Mouse (Mus musculus): ENCODE data around the gene Mcu. TPM values are rescaled to one million over a fixed set of nuclear protein-coding genes. Genes with fewer than 3 reads are reported as not detected.

Gene Mcu
- total RNA-seq, 4 experiments from 2014 or later: 45.3 to 51.6 (median 47.1) TPM

DNA sequence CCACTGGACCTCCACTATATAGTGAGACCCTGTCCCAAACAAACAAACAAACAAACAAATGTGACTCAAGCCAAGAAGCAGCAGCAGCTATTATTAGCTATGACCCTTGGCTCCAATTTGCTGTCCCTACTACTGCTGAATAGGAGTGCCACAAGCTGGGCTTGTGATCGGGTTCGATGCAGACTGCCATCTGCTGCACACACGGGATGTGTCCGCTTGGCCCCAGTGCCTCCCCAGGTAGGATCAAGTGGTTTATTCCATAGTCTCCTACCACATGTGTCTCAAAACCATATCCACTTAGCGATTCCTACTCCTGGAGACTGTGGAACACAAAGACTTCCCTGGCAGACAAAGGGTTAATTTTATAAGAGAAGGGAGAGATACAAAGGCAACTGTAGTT lies 2.4 kb downstream of the Mcu start:
- no peak for DNase-seq (ENCODE audit: low spot score in 2 of 2)

DNA sequence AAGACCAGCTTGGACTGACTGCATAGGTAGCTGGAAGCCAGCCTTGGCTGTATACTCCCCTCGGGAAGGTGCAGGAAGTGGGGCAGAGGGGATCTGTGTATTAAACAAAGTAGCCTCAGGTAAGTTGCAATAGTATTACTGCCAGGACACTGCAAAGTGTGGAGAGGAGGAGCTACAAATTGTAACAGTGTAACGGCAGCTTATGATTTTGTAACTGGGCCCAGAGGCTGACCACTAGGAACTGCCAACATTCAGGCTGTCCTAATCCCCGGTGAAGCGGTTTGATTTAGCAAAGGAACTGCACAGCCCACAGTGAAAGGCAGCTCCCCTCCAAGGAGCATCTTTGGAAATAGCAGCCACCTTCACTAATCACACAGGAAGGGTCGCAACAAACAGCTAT lies 3.2 kb downstream of the Mcu start:
- DNase-seq (ENCODE audit: low spot score in 2 of 2): no peak

DNA sequence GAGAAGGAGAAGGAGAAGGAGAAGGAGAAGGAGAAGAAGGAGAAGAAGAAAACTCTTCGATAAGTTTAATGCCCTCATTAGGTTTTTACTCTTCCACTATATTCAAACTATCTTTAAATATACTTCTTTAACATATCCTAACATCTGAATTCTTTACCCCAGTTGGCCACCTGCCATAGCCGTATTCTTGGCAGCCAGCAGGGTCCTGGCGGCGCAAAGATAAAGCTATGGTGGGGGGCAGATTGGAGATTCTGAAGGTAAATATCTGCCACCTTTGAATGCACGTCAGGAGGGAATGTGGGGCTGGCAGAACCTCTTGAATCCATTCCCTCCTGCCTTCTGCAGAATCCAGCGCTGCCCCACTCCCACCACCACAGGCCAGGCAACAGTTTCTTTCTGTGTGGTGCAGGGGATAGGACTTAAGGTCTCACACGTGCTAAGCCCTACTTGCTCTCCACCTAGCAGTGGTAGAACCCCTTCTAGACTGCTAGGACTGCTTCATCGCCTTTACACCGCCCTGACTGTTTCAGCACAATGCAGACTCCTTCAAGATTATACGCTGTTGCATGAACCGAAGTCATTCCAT lies 11.5 kb downstream of the Mcu start:
- no peak for DNase-seq (ENCODE audit: low spot score in 2 of 2)

DNA sequence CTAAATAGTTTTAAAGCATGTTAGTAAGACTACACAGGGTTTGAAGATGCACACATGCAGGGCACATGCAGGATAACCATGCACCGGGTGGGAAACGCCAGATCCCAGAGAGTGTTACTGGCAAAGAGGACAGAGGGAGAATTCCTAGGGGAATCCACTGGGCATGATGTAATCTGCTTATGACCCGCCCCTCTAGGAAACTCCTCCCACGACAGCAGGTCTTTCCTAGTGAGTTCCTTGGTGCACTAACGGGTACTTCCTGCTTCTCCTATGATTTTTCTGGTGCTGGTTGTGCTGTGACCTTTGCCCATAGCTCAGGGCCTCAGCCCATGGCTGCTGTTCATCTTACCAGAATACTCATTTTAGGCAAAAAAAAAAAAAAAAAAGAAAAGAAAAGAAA lies 12.6 kb downstream of the Mcu start:
- DNase-seq (ENCODE audit: low spot score in 2 of 2): no peak

DNA sequence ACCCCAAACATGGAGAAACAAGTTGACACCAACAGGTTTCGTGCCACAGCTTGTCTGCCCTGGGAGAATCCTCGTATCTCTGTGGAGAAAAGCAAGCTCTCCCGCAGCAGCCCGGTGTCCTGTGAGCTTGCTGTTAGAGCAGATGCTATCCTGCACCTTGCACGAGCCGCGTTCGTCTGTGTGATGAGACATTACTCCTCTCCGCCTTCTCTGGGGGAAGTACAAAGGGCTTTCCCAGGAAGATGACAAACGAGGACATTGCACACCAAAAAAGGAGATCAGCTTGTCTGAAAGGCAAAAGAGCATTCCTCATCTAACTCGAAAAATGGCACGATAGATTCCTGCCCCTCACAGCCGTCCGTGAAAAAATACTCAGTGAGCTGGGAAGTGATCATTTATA lies 13.6 kb downstream of the Mcu start:
- DNase-seq (ENCODE audit: low spot score in 2 of 2): peak in 1 of 2 experiments; percentile 35

DNA sequence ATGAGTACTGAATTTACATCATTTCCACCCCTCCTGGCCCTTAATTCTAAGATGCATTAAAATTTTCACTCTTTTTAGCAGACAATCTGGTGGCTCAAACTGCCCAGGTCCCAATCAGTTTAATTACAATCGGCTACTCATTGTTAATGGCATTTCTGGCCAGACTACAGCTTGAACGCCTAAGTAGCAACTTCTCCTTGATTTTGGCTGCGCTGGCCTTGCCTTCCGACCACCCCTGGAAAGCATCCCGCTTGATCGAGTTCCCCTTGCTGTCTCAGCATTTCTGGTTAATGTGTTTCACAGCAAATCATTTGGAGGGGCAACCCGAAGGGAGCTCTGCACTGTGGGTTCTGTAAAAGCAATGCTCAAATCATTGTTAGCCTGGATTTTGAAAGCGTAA lies 14.4 kb downstream of the Mcu start:
- no peak for DNase-seq (ENCODE audit: low spot score in 2 of 2)

DNA sequence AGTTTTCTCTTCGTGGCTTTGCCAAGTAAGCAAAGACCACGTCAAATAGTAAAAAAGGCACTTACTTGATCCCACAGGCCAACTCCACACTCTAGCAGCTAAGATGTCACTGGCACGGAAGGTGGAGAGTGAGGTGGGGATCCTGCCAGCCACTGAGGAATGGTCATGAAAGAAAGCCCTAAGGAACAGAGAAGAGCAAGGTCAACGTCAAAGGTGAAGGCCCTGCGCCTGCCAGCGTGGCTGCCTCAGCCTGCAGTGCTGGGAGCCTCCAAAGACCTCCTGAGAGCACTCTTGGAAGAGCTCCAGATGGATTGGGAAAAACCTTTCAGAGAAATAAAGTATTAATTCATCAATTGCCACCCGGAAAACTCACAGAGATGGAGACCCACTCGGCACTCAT lies 16.0 kb downstream of the Mcu start:
- no peak for DNase-seq (ENCODE audit: low spot score in 2 of 2)

DNA sequence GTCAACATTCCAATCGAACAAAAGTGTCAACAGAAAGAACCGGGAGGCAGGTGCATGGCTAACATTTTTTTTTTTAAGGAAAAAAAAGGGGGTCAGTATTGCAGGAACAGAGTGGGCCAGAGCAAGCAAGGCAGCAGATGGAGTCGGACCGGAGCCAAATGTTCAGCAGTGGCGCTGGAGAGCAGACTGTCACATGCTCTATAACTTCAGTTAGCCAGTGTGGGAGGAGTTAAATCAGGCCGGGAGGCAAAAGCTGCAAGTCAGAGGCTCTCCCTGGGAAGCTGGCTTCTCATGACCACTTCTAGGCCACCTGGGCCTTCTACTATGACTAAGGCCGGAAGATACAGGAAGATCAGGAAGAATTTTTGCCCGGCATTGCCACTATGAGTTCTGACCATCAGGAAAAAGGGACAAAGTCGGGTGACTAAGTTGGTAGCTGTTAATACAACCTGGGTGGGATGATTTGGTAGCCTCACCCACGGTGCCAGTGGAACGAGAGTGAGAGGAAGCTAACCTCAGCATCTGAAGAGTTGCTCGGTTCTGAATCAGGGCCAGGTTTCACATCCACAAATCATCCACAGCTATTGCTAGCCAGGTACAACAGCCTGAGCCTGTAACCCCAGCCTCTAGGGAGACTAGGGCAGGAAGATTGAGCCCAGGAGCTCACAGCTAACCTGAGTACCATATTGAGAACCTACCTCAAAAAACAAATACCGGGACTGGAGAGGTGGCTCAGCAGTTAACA lies 22.5 kb downstream of the Mcu start:
- DNase-seq (ENCODE audit: low spot score in 2 of 2): peak; percentile 53 to 69

DNA sequence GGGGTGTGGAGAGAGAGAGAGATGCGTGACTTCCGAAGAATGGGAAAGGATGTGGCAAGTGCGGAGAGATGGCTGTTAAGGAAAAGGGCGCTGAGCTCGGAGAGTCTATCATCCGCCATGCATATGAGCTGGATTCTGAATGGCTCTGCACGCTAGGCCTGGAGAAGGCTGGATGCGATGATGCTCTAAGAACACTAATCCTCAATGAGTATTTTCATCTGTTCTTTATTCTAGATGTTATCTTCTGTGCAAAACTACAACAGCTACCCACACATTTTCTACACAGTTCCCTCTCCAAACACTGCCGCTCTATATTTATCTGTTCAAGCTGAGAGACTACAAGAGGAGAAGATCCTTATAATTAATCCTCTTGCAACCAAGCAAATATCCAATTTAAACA lies 25.9 kb downstream of the Mcu start:
- no peak for DNase-seq (ENCODE audit: low spot score in 2 of 2)

DNA sequence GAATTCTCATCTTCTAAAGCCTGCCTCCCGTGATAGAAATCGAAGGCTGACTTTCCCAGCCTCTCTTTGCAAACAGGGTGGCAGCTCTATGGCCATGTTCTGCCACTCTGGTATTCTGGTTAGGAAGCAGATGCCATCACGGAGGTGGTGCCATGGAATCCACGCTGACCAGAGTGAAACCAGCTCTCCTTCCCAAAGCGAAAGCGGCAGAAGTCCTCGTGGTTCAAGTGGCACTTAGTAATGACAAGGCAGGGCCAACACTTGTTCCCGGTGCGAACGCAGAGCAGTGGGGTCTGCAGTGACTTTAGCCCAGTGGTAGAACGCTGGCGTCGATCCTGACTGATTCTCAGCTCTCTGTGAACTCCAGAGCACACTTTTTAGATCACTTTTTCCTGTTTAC lies 26.6 kb downstream of the Mcu start:
- no peak for DNase-seq (ENCODE audit: low spot score in 2 of 2)

DNA sequence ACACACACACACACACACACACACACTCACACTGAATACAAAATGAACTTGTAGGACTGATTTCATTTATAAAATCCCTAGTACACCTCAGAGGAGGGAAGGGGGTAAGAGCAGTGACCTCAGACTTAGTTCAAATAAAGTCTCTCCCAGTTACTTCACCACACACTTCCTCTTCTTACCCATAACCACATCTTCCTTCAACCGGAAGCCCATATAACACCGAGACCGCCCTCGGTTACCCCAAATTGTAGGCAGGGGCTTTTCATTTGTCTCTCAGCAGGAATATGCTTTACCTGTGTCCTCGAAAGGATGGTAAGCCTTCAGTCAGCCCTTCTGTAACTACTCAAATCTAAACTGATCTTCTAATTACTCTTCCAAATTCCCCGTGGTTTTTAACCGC lies 27.1 kb downstream of the Mcu start:
- no peak for DNase-seq (ENCODE audit: low spot score in 2 of 2)

DNA sequence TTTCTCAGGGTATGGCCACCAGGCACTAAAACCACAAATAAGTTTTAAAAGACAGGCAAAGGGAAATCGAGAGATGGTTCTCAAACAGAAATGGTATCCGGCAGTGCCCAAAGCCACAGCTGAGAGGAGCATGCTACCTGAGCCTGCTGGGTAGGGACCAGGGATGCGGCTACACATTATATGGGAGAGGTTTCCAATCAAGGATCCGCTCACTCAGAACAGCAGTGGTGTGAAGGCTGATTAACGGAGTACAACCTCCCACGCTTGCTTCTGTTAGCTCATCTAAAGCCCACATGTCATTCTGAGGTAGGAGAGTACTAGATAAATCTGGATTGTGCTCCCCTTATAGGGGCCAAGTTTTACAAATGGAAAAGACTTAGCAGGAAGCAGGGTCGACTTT lies 28.4 kb downstream of the Mcu start:
- peak; percentile 51 to 54 for DNase-seq (ENCODE audit: low spot score in 2 of 2)

DNA sequence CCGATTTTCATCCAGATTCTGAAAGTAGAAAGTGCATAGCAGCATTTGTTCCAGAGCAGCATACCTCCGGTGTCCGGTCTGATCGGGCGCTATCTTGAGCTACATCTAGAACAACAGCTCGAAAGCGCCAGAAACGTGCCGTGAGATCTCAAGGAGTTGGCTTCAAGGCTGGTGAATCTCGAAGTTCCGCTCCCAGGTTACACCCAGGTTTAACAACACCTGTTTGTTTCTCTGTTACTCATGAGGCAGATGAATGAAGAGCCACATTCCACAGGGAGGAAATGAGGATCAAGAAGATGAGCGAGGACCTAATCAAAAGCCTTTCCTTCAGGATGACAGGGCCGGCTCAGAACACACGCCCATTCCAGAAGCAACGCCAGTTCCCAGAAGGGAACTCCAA lies 29.7 kb downstream of the Mcu start:
- DNase-seq (ENCODE audit: low spot score in 2 of 2): no peak

DNA sequence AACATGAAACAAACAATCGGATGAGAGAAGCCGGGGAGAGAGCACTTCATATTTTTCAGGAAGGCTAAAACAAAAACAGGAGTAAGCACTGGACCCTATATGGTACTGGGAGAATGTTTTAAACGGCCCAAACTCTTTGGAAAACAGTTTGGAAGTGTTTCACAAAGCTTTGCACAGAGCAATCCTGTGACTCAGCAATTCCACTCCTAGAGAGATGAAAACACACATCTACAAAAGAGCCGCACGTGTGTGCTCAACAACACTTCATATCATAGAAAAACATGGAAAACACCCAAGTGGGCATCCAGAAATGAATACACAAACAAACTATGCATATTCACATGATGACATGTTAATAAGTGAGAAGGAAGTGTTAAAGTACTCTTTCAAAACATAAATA lies 30.9 kb downstream of the Mcu start:
- no peak for DNase-seq (ENCODE audit: low spot score in 2 of 2)

DNA sequence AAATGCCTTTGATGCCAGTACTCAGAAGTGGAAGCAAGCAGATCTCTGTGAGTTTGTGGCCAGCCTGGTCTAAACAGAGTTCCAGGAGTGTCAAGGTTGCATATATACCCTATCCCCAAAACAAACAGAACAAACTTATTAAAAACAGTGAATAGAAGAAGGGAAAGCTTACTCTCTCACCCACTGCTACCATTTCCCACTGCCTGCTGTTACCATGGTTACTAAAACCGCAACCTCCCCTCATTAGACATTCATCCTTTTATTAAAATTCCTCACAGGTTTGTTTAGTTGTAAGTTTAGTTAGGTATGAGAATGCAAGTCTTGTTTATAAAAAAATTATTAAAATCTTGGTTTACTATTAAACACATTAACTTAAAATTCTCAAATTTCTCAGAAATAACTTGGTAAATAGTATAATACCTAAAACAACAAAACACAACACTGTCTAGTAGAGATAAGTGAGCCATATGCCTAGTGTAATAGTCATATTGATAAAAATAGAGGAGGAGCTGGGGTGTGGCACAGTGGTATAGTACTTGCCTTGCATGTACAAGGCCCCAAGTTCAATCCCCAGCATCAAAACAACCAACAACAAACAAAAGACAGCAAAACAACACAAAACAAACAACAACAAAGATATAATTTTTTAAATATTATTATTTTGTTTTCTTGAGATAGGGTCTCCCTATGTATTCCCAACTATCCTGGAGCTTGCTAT lies 34.5 kb downstream of the Mcu start:
- DNase-seq (ENCODE audit: low spot score in 2 of 2): no peak

DNA sequence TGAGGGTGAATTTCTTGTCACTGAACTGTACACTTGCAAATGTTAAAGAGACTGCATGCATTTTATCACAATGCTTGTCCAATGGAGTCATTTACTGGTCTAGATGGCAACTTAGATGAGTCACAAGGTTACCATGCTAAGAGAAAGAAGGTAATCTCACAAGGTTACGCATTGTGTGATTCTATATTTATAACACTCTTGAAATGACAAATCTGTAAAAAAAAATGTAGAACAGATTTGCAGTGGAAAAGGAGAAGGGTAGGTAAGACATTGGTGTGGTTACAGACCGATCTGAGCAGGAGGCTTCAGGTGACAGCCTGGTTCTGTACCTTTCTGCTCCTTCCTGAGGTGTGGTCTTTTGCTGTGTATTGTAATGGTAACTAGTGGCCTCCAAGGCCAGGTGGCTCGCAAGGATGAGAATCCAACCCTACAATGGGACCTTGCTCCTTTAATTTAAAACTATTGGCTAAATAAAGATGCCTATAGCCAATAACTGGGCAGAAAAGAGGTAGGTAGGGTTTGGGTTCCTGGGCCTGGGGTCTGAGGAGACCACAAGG lies 35.8 kb downstream of the Mcu start:
- DNase-seq (ENCODE audit: low spot score in 2 of 2): no peak

DNA sequence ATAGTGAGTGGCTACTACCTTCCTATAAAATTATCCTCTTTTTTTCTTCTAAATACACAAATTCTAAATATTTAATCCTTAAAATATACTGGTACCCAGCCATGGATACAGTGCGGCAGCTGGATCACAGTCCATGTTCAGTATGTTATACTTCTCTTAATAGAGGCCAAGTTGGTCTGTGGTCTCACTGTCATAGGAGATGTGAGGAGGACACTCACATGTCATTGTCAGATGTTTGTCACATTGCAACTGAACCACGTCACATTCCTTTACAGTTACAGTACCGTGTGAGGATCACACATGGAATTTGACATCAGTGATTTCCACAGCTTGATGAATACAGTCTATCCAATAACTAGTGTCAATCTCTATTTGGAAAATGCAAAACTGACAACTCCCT lies 36.8 kb downstream of the Mcu start:
- DNase-seq (ENCODE audit: low spot score in 2 of 2): no peak

DNA sequence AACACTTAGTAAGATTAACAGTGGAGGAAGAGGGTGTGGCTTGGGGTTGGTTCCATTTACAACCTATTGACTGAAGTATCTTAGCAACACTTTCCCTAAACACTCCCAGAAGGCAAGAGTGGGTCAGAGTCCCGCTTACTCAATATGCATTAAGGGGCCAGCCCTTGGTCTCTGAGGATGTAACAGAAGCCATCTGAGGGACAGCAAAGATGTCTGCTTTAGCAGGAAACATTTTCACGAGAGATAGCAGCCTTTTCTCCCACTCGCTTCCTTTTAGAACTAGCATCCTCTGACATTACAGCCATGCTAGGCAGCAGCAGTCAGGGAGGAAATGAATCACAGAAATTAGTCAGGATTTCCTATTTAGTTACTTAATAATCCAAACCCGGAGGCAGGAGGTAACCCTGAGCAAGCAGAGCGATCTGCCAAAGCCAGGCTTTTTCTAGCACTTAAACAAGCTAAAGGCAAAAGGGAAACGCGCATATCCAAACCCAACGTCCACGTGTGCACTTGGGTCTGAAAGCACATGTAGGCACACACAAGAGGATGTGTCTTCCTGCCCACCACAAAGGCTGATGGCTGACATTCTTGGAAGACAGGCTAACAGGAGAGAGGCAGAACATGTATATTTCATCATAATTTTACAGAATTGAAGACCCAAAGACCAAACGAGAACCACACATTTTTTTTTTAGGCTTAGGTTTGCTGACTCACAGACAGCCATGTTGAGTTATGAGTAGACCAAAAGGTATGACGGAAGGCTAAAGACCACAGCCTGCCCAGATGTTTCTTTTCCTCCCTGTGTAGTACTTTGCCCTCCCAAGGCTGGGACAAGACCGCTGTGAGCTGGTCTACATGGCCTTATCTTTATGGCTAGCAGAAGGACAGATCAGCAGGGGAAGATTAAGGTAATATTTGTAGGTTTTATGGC lies 38.4 kb downstream of the Mcu start:
- DNase-seq (ENCODE audit: low spot score in 2 of 2): no peak

DNA sequence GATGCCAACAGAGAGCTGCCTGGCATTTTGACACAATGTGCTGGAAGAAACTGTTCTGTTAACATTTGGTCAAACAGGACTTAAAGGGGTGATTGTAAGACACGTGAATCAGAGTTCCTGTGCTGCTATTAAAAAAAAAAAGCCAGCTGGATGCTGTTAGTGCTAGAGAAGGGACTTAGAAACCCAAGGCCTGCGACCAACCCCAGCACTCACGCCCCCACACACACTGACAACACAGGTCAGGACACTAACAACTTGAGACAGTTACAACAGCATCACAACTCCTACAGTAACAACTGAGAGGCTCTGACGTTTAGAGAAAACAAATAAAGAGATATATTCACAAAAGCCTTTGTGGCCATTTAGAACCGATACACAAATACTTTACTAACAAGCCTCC lies 40.2 kb downstream of the Mcu start:
- DNase-seq (ENCODE audit: low spot score in 2 of 2): no peak

DNA sequence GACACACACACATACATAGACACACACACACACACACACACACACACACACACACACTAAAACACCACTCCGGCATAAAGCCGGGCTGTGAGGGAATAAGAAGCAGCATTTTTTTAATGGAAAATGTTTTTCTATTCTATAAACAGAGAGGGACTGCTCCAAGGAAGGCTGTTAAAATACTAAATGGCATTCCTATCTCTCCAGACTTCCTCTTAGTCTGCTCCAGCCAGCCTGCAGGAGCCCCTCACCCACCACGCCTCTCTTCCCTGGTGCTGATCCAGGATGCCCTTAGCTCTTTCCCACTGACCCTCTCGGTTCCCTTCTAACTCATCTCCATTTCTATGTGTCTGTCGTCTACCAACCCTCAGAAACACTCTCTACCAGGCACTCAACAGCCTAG lies 44.5 kb downstream of the Mcu start:
- DNase-seq (ENCODE audit: low spot score in 2 of 2): no peak

DNA sequence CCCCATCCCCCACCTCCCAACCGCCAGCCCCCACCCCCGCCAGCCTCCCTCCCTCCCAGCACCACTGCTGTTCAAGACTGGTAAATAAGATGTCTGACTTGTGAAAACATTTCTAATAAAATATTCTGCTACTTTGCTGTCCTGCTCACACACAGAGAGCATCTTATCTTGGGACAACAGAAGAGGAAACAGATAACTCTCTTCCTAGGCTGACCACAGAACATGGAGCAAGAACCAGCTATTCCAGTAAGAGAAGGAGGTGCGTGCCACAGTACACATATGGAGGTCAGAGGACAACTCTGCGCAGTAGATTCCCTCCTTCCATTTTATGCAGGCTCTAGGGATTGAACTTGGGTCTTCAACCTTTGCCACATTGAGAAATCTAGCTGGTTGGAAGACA lies 45.2 kb downstream of the Mcu start:
- no peak for DNase-seq (ENCODE audit: low spot score in 2 of 2)

DNA sequence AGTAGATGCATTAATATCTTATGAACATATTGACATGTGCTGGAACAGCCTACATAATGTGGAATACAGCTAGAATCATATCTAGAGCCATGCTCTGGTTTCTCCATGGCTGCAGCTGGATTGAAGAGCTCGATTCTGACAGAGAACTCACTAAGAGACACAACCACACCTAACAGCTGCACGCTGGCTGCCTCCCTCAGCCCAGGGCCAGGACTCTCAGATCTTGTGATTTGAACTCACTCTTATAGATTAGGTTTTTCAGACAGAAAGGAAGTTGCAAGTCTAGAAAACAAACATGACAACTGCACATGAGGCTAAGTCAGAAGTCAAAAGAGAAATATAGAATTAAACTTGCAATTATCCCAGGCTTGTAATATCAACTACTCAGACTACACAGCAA lies 45.7 kb downstream of the Mcu start:
- DNase-seq (ENCODE audit: low spot score in 2 of 2): no peak

All from layer of hippocampus, adult 8-10 months (tissue).